Mouse (Mus musculus): Measurements from ENCODE around the gene Ggnbp2. TPM values are rescaled to one million over a fixed set of nuclear protein-coding genes. Genes with fewer than 3 reads are reported as not detected.
"Not testable (repeated sequence)": the region's sequence is repeated elsewhere in the genome, so short reads cannot be mapped to it uniquely, and the experiment has no call there.

Ggnbp2 gene
- polyA plus RNA-seq, 1 experiment from 2014 or later, result 80.2 TPM

- H3K79me2 ChIP-seq (ENCODE audit: inconsistent target), result no peaks in the 10 kb centered on the region
- H3K4me3 ChIP-seq (ENCODE audit: inconsistent target), result no peak overlapping the region
- no peak overlapping the region for H3K27ac ChIP-seq
- 98% methylated on average over 8 of the region's 8 CpGs for WGBS (ENCODE audit: missing documents)
- no peaks in the 10 kb centered on the region for H3K36me3 ChIP-seq (ENCODE audit: inconsistent target)
Measured at GRCm38 (mm10) chr11:84888025-84888424, 17.4 kb upstream of the Ggnbp2 start.

GRCm38 (mm10) chr11:84886767-84887511 lies 16.3 kb upstream of the Ggnbp2 start:
- Histone ChIP-seq H3K36me3 (ENCODE audit: inconsistent target) (no peaks in the 10 kb centered on the region), H3K4me3 (ENCODE audit: inconsistent target) (no peak overlapping the region), H3K79me2 (ENCODE audit: inconsistent target) (no peaks in the 10 kb centered on the region), H3K27ac (no peak overlapping the region)
- 93% methylated on average over 11 of the region's 11 CpGs for WGBS (ENCODE audit: missing documents)

- Histone ChIP-seq H3K36me3 (ENCODE audit: inconsistent target) (no peaks in the 10 kb centered on the region), H3K27ac (no peak overlapping the region), H3K79me2 (ENCODE audit: inconsistent target) (no peaks in the 10 kb centered on the region), H3K4me3 (ENCODE audit: inconsistent target) (no peak overlapping the region)
- 89% methylated on average over 5 of the region's 5 CpGs for WGBS (ENCODE audit: missing documents)
Measured at GRCm38 (mm10) chr11:84886236-84886635, 15.6 kb upstream of the Ggnbp2 start.

GRCm38 (mm10) chr11:84885238-84885637 lies 14.6 kb upstream of the Ggnbp2 start:
- no peak overlapping the region for H3K27ac ChIP-seq
- no peaks in the 10 kb centered on the region for H3K79me2 ChIP-seq (ENCODE audit: inconsistent target)
- no peaks in the 10 kb centered on the region for H3K36me3 ChIP-seq (ENCODE audit: inconsistent target)
- no peak overlapping the region for H3K4me3 ChIP-seq (ENCODE audit: inconsistent target)
- 90% methylated on average over 4 of the region's 4 CpGs for WGBS (ENCODE audit: missing documents)

GRCm38 (mm10) chr11:84882346-84882745 lies 11.7 kb upstream of the Ggnbp2 start:
- Histone ChIP-seq H3K4me3 (ENCODE audit: inconsistent target) (no peak overlapping the region), H3K36me3 (ENCODE audit: inconsistent target) (no peaks in the 10 kb centered on the region), H3K79me2 (ENCODE audit: inconsistent target) (no peaks in the 10 kb centered on the region; the same call in 1 of the 2 replicates), H3K27ac (no peak overlapping the region)
- WGBS (ENCODE audit: missing documents), result 94% methylated on average over 7 of the region's 7 CpGs

- Histone ChIP-seq H3K4me3 (ENCODE audit: inconsistent target) (peak overlapping the region; percentile 57), H3K36me3 (ENCODE audit: inconsistent target) (no peaks in the 10 kb centered on the region), H3K27ac (peak overlapping the region; percentile 43), H3K79me2 (ENCODE audit: inconsistent target) (no peaks in the 10 kb centered on the region; the same call in 1 of the 2 replicates)
- WGBS (ENCODE audit: missing documents), result 76% methylated on average over 9 of the region's 9 CpGs
Measured at GRCm38 (mm10) chr11:84880971-84881370, 10.4 kb upstream of the Ggnbp2 start.

GRCm38 (mm10) chr11:84880465-84880961 lies 9.9 kb upstream of the Ggnbp2 start:
- WGBS (ENCODE audit: missing documents), result 1% methylated on average over 18 of the region's 24 CpGs
- H3K4me3 ChIP-seq (ENCODE audit: inconsistent target), result peak overlapping the region; percentile 57
- H3K27ac ChIP-seq, result peak overlapping the region; percentile 43
- no peaks in the 10 kb centered on the region; the same call in 1 of the 2 replicates for H3K79me2 ChIP-seq (ENCODE audit: inconsistent target)
- no peaks in the 10 kb centered on the region for H3K36me3 ChIP-seq (ENCODE audit: inconsistent target)

GRCm38 (mm10) chr11:84879772-84880464 lies 9.3 kb upstream of the Ggnbp2 start, which contains the start of the genes Myo19 and Pigw:
Myo19 (plus strand) TSS chr11:84880148.
Pigw (minus strand) TSS chr11:84880285.
- under 1% methylated on average over 76 of the region's 81 CpGs for WGBS (ENCODE audit: missing documents)
- peak within 1 kb of the TSS; percentile 57 for H3K4me3 ChIP-seq (ENCODE audit: inconsistent target)
- no peaks in the 10 kb centered on the region; the same call in 1 of the 2 replicates for H3K79me2 ChIP-seq (ENCODE audit: inconsistent target)
- H3K27ac ChIP-seq, result peak within 1 kb of the TSS; percentile 43
- no peaks in the 10 kb centered on the region for H3K36me3 ChIP-seq (ENCODE audit: inconsistent target)

- no peaks in the 10 kb centered on the region; the same call in 1 of the 2 replicates for H3K79me2 ChIP-seq (ENCODE audit: inconsistent target)
- H3K27ac ChIP-seq, result peak overlapping the region; percentile 30
- 10% methylated on average over 7 of the region's 7 CpGs for WGBS (ENCODE audit: missing documents)
- no peaks in the 10 kb centered on the region for H3K36me3 ChIP-seq (ENCODE audit: inconsistent target)
- H3K4me3 ChIP-seq (ENCODE audit: inconsistent target), result peak overlapping the region; percentile 57
Measured at GRCm38 (mm10) chr11:84879007-84879771, 8.6 kb upstream of the Ggnbp2 start.

GRCm38 (mm10) chr11:84876020-84876419 lies 5.4 kb upstream of the Ggnbp2 start:
- H3K27ac ChIP-seq; H3K36me3 ChIP-seq (ENCODE audit: inconsistent target); H3K4me3 ChIP-seq (ENCODE audit: inconsistent target): not testable (repeated sequence)
- peaks cover 18% of the 10 kb centered on the region for H3K79me2 ChIP-seq (ENCODE audit: inconsistent target)
- WGBS (ENCODE audit: missing documents), result no CpG with 5 or more reads among the region's 1 CpGs

- peaks cover 31% of the 10 kb centered on the region for H3K79me2 ChIP-seq (ENCODE audit: inconsistent target)
- H3K27ac ChIP-seq, result no peak overlapping the region
- 86% methylated on average over 1 of the region's 1 CpGs for WGBS (ENCODE audit: missing documents)
- H3K36me3 ChIP-seq (ENCODE audit: inconsistent target), result no peaks in the 10 kb centered on the region
- H3K4me3 ChIP-seq (ENCODE audit: inconsistent target), result no peak overlapping the region
Measured at GRCm38 (mm10) chr11:84873042-84873833, 2.6 kb upstream of the Ggnbp2 start.

- Histone ChIP-seq H3K36me3 (ENCODE audit: inconsistent target) (no peaks in the 10 kb centered on the region), H3K4me3 (ENCODE audit: inconsistent target) (peak overlapping the region; percentile 88), H3K27ac (peak overlapping the region; percentile 88), H3K79me2 (ENCODE audit: inconsistent target) (peaks cover 47% of the 10 kb centered on the region)
- WGBS (ENCODE audit: missing documents), result 68% methylated on average over 4 of the region's 4 CpGs
Measured at GRCm38 (mm10) chr11:84871548-84872069, 992 bp upstream of the Ggnbp2 start.

GRCm38 (mm10) chr11:84871046-84871445 lies 429 bp upstream of the Ggnbp2 start:
- 0% methylated on average over 10 of the region's 10 CpGs for WGBS (ENCODE audit: missing documents)
- Histone ChIP-seq H3K79me2 (ENCODE audit: inconsistent target) (peaks cover 53% of the 10 kb centered on the region), H3K27ac (peak overlapping the region; percentile 88), H3K4me3 (ENCODE audit: inconsistent target) (peak overlapping the region; percentile 88), H3K36me3 (ENCODE audit: inconsistent target) (no peaks in the 10 kb centered on the region; the same call in 1 of the 2 replicates)

Data from macrophage (primary cell).